Mouse (Mus musculus) neural tube, embryonic 13.5 days (tissue): Measurements from ENCODE around the gene Nfat5. TPM values are rescaled to one million over a fixed set of nuclear protein-coding genes. Genes with fewer than 3 reads are reported as not detected.

Experiments used
- ATAC-seq: fragments of 200-750 bp; cut with Nextera tagmentation; 2 replicates; pipeline ENCODE4 v1.8.0; 2017; ENCODE audit warnings: low read depth, mild to moderate bottlenecking, moderate TSS enrichment, moderate library complexity
- H3K27ac ChIP-seq: fragments of 300-500 bp; sonication (generic); replicated peaks from 2 replicates; pipeline ENCODE4 v1.5.1; 2015; ENCODE audit warnings: moderate library complexity, mild to moderate bottlenecking, inconsistent platforms
- H3K27me3 ChIP-seq: fragments of 300-500 bp; sonication (generic); 2 replicates; pipeline ENCODE4 v1.6.1; 2015; ENCODE audit warnings: mild to moderate bottlenecking, inconsistent platforms
- H3K36me3 ChIP-seq: fragments of 300-500 bp; sonication (generic); 2 replicates; pipeline ENCODE4 v1.6.1; 2015; ENCODE audit warnings: mild to moderate bottlenecking, inconsistent platforms
- H3K4me1 ChIP-seq: fragments of 300-500 bp; sonication (generic); replicated peaks from 2 replicates; pipeline ENCODE4 v1.6.1; 2015; ENCODE audit warnings: inconsistent platforms
- H3K4me2 ChIP-seq: fragments of 300-500 bp; sonication (generic); 2 replicates; pipeline ENCODE4 v1.6.1; 2015; ENCODE audit warnings: inconsistent platforms, mild to moderate bottlenecking, moderate library complexity
- H3K4me3 ChIP-seq: fragments of 300-500 bp; sonication (generic); 2 replicates; pipeline ENCODE4 v1.5.1; 2015; ENCODE audit warnings: mild to moderate bottlenecking, inconsistent platforms
- H3K9ac ChIP-seq: fragments of 300-500 bp; sonication (generic); 2 replicates; pipeline ENCODE4 v1.6.1; 2015; ENCODE audit warnings: moderate library complexity, mild to moderate bottlenecking, inconsistent platforms
- H3K9me3 ChIP-seq: fragments of 300-500 bp; sonication (generic); 2 replicates; pipeline ENCODE4 v1.6.1; 2016; ENCODE audit warnings: inconsistent platforms
- WGBS: fragments of 180-500 bp; shearing (Covaris S2); methylation state at CpG from one replicate; pipeline ENCODE4 v1.1.7; 2015; 5-methylcytosine and 5-hydroxymethylcytosine counted together
- polyA plus RNA-seq: library from polyadenylated mRNA; unstranded; fragments of >200 nt; fragmentation: Nextera tagmentation; extraction: Ambion mirVana; gene quantifications from 2 replicates; pipeline ENCODE4 v1.2.1, GENCODE M21; 2015

The Nfat5 gene
- 13.6 and 14.3 TPM in 2 replicates for polyA plus RNA-seq

DNA sequence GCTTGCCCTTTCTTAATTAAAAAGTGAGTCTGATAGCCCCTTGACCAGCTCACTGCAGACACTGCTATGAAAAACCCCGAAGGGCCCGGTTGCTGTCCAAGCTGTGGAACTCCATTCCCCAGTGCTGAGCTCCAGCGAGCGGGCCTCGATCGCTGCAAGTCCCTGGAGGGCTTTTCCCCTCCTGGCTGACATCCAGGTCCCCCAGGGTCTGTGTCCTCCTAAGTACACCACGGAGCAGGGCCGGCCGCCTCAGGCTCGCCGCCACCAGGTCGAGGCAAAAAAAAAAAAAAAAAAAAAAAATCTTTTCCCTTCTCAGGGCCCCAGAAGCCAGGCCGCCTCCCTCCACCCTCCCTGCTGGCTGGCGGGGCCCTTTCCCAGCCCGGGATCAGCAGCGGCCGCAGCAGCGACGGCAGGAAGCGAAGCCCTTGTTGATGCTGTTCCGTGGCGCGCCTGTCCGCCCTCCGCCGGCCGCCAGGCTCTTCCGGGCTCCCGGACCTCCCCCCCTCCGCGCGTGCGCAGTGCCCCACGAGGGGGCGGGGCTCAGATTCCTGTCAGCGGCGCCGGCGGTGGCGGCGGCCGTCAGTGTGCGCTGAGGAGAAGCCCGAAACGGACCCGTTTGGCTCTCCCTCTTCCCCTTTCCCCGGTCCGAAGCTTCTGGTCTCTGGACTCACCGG is at the start of gene Nfat5:
Gene Nfat5 (plus strand): TSS at position 543 of the 674 bp plus-strand sequence.
- Histone ChIP-seq H3K9ac (peak within 1 kb of the TSS; percentile 95), H3K27ac (peak within 1 kb of the TSS; percentile 96), H3K27me3 (no peaks in the 10 kb centered on the region), H3K4me1 (peaks cover 32% of the 10 kb centered on the region), H3K4me3 (peak within 1 kb of the TSS; percentile 95), H3K9me3 (no peaks in the 10 kb centered on the region), H3K36me3 (no peaks in the 10 kb centered on the region), H3K4me2 (peak within 1 kb of the TSS; percentile 67)
- peak; percentile 93 for ATAC-seq
- 0% methylated on average over 48 of the region's 49 CpGs for WGBS

DNA sequence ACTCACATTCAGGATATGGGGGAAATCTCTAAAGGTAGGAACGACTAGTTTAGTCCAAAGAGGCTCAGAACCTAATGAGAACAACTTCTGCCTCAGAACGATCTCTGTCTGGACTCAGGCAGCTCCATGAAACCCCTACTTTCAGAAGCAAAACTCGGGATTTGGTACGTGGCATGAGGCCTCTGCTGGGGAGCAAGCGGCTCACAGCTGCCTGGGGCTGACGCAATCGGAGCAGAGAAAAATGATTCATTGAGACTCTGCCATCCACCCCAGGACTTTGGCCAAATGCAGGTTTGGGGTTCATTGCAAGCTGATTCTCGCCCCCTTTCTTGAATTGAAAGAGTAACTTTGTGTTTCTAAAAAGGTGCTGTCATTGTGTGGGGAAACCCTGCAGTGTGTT is 49.1 kb upstream of the Nfat5 start:
- Histone ChIP-seq H3K9me3 (no peaks in the 10 kb centered on the region), H3K4me3 (no peak overlapping the region), H3K4me2 (no peak overlapping the region), H3K36me3 (no peaks in the 10 kb centered on the region), H3K27ac (no peak overlapping the region), H3K27me3 (no peaks in the 10 kb centered on the region), H3K9ac (no peak overlapping the region), H3K4me1 (no peaks in the 10 kb centered on the region)
- ATAC-seq: no peak
- 78% methylated on average over 8 of the region's 8 CpGs for WGBS

DNA sequence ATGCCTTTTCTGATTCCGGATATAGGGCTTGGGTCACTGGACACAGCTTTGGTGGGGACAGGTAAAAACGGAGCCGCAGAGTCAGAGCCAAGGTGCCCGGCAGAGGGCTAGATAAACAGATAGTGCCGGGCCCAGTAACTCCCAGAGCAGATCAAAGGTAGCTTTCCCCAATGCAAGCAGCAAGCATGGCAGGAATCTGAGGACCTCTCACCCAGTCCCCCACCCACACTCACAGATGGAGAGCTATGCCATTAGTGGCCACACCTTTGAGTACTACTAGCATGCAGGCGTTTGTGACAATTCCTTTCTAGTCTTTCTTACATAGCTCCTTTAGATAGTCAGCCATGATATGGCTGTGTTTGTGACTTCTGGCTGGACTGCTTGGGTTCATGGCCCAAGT is 44.8 kb upstream of the Nfat5 start:
- Histone ChIP-seq H3K9ac (no peak overlapping the region), H3K27me3 (no peaks in the 10 kb centered on the region), H3K9me3 (no peaks in the 10 kb centered on the region), H3K36me3 (no peaks in the 10 kb centered on the region), H3K27ac (no peak overlapping the region), H3K4me1 (no peaks in the 10 kb centered on the region), H3K4me2 (no peak overlapping the region), H3K4me3 (no peak overlapping the region)
- 84% methylated on average over 6 of the region's 6 CpGs for WGBS
- ATAC-seq: no peak

- ATAC-seq: no peak
- no peak overlapping the region for H3K4me3 ChIP-seq
- H3K9me3 ChIP-seq: no peaks in the 10 kb centered on the region
- no peak overlapping the region for H3K27ac ChIP-seq
- no peaks in the 10 kb centered on the region for H3K4me1 ChIP-seq
- 82% methylated on average over 5 of the region's 5 CpGs for WGBS
- H3K9ac ChIP-seq: no peak overlapping the region
- H3K27me3 ChIP-seq: no peaks in the 10 kb centered on the region
- H3K36me3 ChIP-seq: no peaks in the 10 kb centered on the region
- H3K4me2 ChIP-seq: no peak overlapping the region
Observed at GRCm38 (mm10) chr8:107251481-107252104, 41.7 kb upstream of the Nfat5 start.

- no peak overlapping the region for H3K27ac ChIP-seq
- H3K9me3 ChIP-seq: no peaks in the 10 kb centered on the region
- no peak for ATAC-seq
- no peaks in the 10 kb centered on the region for H3K36me3 ChIP-seq
- no peak overlapping the region for H3K4me2 ChIP-seq
- 75% methylated on average over 6 of the region's 6 CpGs for WGBS
- no peaks in the 10 kb centered on the region for H3K4me1 ChIP-seq
- H3K4me3 ChIP-seq: no peak overlapping the region
- no peak overlapping the region for H3K9ac ChIP-seq
- no peaks in the 10 kb centered on the region for H3K27me3 ChIP-seq
Observed at GRCm38 (mm10) chr8:107253121-107253520, 40.1 kb upstream of the Nfat5 start.

- H3K27ac ChIP-seq: no peak overlapping the region
- 68% methylated on average over 3 of the region's 3 CpGs for WGBS
- H3K4me1 ChIP-seq: no peaks in the 10 kb centered on the region
Observed at GRCm38 (mm10) chr8:107254403-107254802, 38.9 kb upstream of the Nfat5 start.

GRCm38 (mm10) chr8:107254951-107255457 is 38.3 kb upstream of the Nfat5 start:
- no peak overlapping the region for H3K4me2 ChIP-seq
- WGBS: 88% methylated on average over 11 of the region's 11 CpGs
- no peaks in the 10 kb centered on the region for H3K9me3 ChIP-seq
- H3K27ac ChIP-seq: no peak overlapping the region
- H3K4me1 ChIP-seq: no peaks in the 10 kb centered on the region
- no peaks in the 10 kb centered on the region for H3K27me3 ChIP-seq
- H3K9ac ChIP-seq: no peak overlapping the region
- H3K36me3 ChIP-seq: no peaks in the 10 kb centered on the region
- ATAC-seq: no peak
- H3K4me3 ChIP-seq: no peak overlapping the region

More at GRCm38 (mm10) chr8:107254403-107254802, 38.9 kb upstream of the Nfat5 start:
- Histone ChIP-seq H3K27me3 (no peaks in the 10 kb centered on the region), H3K36me3 (no peaks in the 10 kb centered on the region), H3K4me2 (no peak overlapping the region), H3K9me3 (no peaks in the 10 kb centered on the region), H3K4me3 (no peak overlapping the region), H3K9ac (no peak overlapping the region)
- no peak for ATAC-seq

- ATAC-seq: no peak
- H3K27me3 ChIP-seq: no peaks in the 10 kb centered on the region
Observed at GRCm38 (mm10) chr8:107257223-107257622, 36.0 kb upstream of the Nfat5 start.

GRCm38 (mm10) chr8:107260120-107260519 is 33.1 kb upstream of the Nfat5 start:
- 91% methylated on average over 6 of the region's 6 CpGs for WGBS
- Histone ChIP-seq H3K36me3 (no peaks in the 10 kb centered on the region), H3K27me3 (no peaks in the 10 kb centered on the region), H3K4me2 (no peak overlapping the region), H3K27ac (no peak overlapping the region), H3K4me1 (no peaks in the 10 kb centered on the region), H3K4me3 (no peak overlapping the region), H3K9ac (no peak overlapping the region), H3K9me3 (no peaks in the 10 kb centered on the region)
- ATAC-seq: no peak

More at GRCm38 (mm10) chr8:107257223-107257622, 36.0 kb upstream of the Nfat5 start:
- Histone ChIP-seq H3K4me3 (no peak overlapping the region), H3K4me2 (no peak overlapping the region), H3K27ac (no peak overlapping the region), H3K4me1 (no peaks in the 10 kb centered on the region), H3K9ac (no peak overlapping the region), H3K9me3 (no peaks in the 10 kb centered on the region), H3K36me3 (no peaks in the 10 kb centered on the region)
- WGBS: 83% methylated on average over 5 of the region's 5 CpGs

- no peaks in the 10 kb centered on the region for H3K27me3 ChIP-seq
- 77% methylated on average over 4 of the region's 4 CpGs for WGBS
- H3K4me1 ChIP-seq: no peaks in the 10 kb centered on the region
- no peak overlapping the region for H3K27ac ChIP-seq
- no peak overlapping the region for H3K4me3 ChIP-seq
- H3K9me3 ChIP-seq: no peaks in the 10 kb centered on the region
- no peak for ATAC-seq
- no peak overlapping the region for H3K4me2 ChIP-seq
- H3K36me3 ChIP-seq: no peaks in the 10 kb centered on the region
- H3K9ac ChIP-seq: no peak overlapping the region
Observed at GRCm38 (mm10) chr8:107261172-107261571, 32.1 kb upstream of the Nfat5 start.

GRCm38 (mm10) chr8:107262046-107262705 is 31.1 kb upstream of the Nfat5 start:
- 75% methylated on average over 8 of the region's 8 CpGs for WGBS
- Histone ChIP-seq H3K4me3 (no peak overlapping the region), H3K27me3 (no peaks in the 10 kb centered on the region), H3K27ac (no peak overlapping the region), H3K36me3 (no peaks in the 10 kb centered on the region), H3K4me1 (no peaks in the 10 kb centered on the region), H3K9ac (no peak overlapping the region), H3K4me2 (no peak overlapping the region), H3K9me3 (no peaks in the 10 kb centered on the region)
- no peak for ATAC-seq

GRCm38 (mm10) chr8:107265811-107266210 is 27.5 kb upstream of the Nfat5 start:
- Histone ChIP-seq H3K9ac (no peak overlapping the region), H3K27me3 (no peaks in the 10 kb centered on the region), H3K4me2 (no peak overlapping the region), H3K4me3 (no peak overlapping the region), H3K36me3 (no peaks in the 10 kb centered on the region), H3K4me1 (no peaks in the 10 kb centered on the region), H3K27ac (no peak overlapping the region), H3K9me3 (no peaks in the 10 kb centered on the region)
- WGBS: 68% methylated on average over 10 of the region's 10 CpGs
- ATAC-seq: no peak
